Mouse (Mus musculus) regulatory T cell (primary cell): Measurements from ENCODE around the gene Thap12.

Source experiments
- in situ Hi-C: fragments of 300-600 bp; cut with MboI, MseI; formaldehyde crosslinking; loops from one replicate; pipeline ENCODE4 v1.15.1; 2025; ENCODE audit warnings: high pct_unique_total_duplicates

Thap12 gene

DNA sequence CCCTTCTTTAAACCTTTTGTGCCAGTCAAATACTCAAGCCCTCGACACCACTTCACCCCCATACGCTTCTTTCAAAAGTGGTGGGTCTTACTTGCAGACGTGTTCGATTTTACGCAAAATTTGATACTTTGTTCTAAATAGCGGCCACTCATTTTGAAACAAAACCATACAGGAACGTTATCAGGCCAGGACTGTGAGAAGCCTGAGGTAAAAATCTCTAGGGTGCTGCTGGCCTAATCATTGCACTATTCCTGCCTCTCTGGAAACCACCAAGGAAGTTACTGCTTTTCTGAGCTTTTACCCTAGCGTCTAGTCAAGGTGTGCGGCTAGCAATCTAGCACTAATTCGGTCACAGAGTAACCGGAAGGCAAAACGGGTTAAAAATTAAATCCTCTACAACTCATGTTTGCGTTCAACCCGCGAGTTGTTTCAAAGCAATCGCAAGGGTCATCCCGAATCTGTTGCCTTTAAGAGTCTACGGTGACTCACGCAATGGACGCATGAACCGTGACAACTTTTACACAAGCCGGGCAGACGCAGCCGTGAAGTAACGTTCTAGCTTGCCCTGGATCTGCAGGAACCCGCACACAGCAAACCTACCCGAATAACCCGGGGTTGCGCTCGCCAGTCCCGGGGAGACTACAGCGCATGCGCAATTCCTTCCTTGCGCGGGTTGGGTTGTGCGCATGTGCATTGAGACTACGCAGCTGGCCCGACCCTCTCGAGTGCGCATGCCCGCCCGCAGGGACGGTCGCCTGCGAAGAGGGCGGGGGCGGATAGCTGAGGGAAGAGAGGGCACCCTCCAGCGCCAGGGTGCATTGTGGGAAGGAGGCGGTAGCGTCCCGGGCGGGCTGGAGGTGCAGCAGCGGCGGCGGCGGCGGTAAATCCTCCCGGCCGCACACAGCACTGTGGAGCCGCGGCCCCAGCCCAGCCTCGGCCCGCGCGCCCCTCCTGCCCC lies at the start of gene Thap12:
Gene Thap12, plus strand, starts transcription at position 821 of the 958 bp plus-strand sequence.
- in situ Hi-C loops, result loop anchor here (25.0 kb wide), 1 partner anchor 90 kb away; no protein-coding TSS in a partner anchor

DNA sequence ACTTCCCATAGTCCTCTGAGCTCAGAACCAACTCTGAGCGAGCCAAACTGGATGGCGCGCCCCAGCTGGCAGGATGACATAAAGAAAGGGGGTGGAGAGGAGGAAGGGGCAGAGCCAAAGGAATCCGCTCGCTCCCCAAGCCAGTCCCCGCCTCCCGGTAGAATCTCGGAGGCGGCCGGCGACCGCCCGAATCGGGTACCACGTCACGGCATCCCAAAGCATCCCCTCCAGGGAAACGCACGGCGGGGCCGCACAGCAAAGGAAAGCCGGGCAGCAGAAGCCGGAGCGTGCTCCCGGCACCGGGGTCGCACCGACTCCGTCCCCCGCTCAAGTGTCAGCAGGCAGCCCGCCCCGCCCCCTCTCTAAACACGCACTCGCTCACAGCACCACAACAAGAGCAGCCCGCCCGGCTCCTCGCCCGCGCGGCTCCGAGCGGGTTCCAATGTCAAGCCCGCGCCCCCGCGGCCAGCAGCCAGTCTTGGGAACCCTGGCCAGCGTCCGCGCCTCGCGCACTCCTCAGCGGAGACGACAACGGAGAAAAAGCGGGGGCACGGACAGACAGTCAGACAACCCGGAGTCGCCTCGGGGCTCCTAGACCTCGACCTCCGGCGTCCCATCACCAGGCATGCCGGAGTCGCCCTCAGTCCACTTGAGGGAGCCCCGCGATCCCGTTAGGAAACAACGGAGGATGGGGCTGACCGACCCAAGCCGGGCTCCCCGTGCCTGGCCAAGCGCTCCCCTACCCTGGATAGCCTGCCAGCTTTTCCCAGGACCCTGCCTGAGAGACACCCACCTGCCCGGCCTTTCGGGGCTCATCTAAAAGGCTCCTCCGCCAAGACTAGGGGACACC lies 47.0 kb upstream of the Thap12 start:
- in situ Hi-C loops, result loop anchor here (5.0 kb wide), 1 partner anchor 36 kb away; no protein-coding TSS in a partner anchor

DNA sequence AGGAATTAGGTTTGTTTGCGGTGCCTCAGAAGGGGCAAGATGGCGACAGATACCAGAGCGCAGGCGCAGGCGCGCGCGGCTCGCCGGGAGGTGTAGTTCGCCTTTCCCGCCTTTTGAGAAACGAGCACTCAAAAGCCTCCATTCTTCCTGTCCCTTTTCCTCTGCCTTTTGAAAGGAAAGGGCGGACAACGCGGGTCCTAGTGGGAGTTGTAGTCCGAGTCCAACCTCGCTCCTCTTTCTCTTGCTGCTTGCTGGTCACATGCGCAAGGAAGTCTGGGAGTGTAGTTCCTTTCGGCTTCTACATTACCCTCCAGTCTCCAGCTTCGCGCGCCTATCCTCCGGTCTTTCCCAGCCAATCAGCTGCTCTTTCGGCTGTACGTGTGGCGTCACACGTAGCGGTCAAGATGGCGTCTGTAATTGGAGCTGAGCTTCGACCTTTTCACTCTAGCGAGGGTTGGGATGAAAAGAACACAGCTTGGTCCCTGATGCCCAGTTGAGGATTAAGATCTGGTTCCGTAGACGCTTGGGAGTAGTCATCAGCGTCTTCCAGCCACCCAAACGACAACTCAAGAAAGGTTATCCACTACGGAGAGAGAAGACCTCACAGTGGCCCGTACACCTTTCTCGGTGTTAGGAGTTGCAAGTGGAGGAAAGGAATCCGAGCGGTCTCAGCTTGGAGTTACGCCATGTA lies 46.2 kb upstream of the Thap12 start, which contains the start of gene Emsy:
Gene Emsy, minus strand, starts transcription at position 253 of the 691 bp plus-strand sequence.
- in situ Hi-C loops, result loop anchor here (5.0 kb wide), 1 partner anchor 36 kb away; no protein-coding TSS in a partner anchor

DNA sequence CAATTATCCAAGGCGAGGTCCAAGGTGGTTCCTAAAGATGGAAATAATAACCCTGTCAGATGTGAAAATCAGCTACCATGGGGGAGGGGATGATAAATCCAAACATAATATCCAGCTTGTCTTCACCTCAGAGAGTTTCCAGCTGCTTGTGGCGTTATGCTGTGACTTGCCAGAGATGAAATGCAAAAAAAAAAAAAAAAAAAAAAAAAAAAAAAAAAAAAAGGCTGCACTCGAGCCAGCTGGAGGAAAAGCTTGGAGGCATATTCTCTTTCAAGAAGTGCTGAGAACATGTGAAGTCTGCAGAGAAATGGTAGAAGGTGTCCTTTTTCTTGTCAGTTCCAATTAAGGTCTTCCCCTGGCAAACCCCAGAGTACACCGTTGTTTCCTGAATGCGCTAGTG lies 37.7 kb upstream of the Thap12 start:
- in situ Hi-C loops, result no loop called here

DNA sequence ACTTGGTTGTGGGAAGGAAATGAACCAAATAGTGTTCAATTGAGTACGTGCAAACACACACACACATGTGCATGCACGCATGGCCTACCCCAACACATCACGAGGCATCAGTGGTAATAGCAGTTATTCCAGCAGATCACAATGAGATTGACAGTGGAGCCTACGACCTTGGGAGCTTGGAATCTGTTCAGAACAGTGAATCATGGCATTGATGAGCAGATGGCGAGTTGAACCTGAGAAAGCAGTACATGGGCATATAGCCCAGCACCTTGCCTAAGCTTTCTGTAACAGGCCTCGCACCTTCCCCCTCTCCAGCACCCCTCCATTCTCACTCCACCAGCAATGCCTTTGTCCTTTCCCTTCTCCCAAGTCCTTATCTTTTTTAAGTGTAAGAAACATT lies 37.2 kb upstream of the Thap12 start:
- in situ Hi-C loops, result no loop called here

DNA sequence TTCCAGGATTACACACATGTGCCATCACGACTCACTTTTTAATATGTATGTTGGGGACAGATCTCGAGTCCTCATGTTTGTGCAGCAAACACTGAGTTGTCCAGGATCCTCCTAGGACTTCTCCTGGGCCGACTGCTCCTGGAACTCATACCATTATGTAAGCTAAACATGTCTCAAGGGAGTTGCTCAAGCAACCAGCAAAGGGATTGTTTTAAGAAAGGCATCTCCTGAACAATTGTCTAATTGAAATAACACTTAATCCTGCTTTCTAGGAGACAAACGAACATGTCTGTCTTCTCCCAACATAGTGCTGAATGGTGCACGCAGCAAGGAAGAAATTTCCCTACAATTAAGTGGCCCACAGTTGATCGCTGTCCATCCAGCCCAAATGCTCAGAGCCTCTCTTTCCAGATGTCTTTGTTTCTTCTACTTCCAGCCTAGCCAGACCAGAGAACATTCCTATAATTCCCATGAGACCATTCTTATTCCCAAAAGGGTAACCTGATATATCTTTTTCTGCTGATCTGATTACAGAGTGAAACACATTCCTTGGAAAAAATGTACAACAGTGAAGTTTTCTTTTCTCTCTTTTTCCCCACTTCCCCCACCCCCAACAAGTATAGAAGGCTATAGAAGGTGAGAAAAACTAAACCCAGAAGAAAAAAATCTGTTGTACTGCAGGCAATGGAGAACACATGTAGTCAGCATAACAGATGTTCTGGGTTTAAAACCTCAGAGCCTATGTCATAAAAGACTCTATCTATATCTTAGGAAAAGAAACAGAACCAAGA lies 34.8 kb upstream of the Thap12 start:
- in situ Hi-C loops, result no loop called here

DNA sequence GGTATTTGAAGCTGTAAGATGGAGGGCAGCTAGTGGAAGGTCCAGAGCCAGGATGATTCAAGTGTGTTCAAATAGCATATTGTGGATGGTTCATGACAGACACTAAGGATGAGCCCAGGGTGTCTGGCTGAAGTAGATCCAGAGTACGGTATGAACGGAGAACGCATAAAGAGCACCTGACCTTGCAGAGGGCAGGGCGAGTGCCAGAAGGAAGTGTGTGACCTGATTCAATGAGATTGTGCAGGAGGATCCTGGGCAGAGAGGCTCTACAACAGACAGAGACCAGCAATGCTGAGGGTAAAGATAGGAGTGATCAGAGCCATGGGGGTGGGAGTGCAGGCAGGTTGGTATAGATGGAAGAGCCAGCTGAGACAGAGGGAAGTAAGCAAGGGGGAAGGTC lies 32.1 kb upstream of the Thap12 start:
- in situ Hi-C loops, result loop anchor here (5.0 kb wide), 1 partner anchor 56 kb away; no protein-coding TSS in a partner anchor

DNA sequence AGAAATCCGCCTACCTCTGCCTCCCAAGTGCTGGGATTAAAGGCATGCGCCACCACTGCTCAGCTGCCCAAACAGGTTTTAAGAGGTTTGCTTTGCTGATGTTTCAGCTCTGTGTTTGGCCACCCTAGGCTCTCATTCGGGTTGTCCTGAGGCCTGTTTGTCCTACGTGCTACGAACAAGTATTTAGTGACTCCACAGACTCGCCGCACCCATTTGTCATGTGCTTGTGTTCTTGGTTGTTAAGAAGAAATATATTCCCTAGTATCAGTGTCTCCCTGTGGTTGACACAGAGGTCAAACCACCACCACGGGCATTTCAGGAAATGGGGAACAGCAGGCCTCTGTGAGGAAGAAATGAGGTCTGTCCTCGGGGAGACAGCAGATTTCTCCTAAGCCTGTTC lies 31.5 kb upstream of the Thap12 start:
- in situ Hi-C loops, result loop anchor here (5.0 kb wide), 1 partner anchor 56 kb away; no protein-coding TSS in a partner anchor

DNA sequence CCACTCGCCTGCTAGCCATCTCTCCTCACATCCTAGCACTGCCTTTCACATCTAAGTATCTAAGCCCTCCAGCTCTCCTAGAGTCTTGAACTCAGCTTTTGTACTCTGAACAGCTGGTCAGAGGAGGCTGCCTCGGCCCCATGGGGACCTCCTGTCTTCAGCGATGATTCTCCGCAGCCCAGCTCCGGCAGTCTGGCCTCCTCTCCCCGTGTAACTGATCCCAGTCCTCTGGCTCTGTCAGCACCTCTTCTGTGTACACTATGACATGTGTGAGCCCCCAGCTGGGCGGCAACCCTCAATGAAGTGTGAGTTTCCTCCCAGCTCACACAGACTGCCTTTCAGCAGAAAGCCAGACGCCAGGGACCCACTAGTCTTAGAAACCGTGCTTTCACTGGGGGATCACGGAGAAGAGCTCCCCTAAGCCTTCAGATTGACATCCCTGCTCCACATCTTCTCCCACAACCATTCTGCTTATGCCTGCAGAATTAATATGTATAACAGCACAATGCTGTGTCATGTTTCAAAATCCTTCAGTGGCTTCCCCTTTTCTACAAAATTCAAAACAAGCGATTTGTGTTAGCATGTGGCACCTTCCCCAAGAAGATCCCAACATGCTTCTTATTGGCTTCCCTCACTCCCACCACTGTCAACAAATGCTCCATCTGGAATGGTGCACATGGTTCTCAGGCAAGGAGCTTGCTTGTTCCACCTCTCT lies 30.5 kb upstream of the Thap12 start:
- in situ Hi-C loops, result loop anchor here (5.0 kb wide), 1 partner anchor 55 kb away; no protein-coding TSS in a partner anchor

DNA sequence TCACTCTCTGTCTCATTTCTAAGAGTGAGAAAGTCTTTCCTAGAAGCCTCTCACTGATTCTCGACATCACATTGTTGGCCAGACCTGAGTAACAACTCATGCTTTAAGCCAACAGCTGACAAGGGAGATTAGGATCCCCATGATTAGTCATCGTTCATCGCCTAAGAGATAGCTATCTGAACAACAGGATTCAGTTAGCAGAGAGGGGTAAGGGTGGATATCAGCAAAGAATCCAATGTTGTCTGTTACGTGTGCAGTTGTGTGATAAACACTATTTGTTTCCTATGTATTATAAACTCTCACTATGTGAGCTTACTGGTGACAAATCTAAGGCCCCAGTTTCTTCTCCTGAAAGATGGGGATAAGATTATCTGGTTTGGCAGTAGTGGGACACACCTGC lies 28.6 kb upstream of the Thap12 start:
- in situ Hi-C loops, result loop anchor here (5.0 kb wide), 1 partner anchor 53 kb away; no protein-coding TSS in a partner anchor

DNA sequence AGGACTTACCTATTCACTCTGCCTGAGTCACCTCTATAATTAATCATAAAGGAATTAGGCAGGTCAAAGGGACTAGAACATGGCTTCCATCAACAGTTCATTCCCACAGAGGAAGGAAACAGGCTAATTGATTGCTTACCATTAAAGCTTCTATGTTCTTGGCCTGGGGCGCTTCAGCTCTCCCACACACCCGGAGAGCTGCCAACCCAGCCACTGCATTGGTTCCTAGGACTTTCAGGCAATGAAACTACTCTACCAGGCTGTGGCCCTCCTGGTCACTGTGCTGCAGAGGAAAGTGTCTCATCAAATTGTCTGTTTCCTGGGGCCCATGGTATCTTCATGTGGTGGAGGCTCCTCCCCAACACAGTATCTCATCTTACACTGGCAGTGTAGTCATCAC lies 25.4 kb upstream of the Thap12 start:
- in situ Hi-C loops, result no loop called here

DNA sequence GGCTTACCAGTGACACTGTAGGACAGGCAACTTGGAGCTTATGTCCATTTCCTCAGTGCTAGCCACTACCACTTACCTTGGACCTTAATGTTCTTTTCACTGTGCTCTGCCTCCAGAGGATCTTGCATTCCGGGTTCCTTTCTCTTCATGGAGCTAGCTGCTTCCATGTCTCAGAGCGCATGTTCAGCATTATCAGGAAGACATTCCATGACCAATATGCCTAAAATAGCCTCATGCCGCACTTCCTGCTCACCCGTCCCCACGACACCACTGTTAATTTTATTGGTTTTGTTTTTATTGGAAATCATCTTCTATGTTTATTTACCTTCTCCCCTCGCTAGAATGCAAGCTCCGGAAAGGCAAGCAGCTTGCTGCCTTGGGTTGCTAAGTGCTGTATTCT lies 24.5 kb upstream of the Thap12 start:
- in situ Hi-C loops, result no loop called here

DNA sequence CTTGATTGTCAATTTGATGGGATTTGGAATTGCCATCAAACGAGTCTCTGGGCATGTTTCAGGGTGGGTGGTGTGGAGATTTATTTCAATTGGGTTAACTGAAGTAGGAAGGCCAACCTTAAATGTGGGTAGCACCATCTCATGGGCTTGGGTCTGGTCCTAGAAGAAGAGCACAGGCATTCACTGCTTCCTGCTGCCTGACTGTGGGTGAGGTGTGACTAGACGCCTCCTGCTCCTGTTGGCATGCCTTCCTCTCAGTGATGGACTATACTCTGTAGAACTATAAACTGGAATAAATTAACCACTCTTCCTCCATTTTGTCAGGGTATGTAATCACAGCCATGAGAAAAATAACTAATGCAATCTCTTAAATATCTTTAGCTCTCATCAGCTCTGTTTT lies 22.2 kb upstream of the Thap12 start:
- in situ Hi-C loops, result no loop called here

DNA sequence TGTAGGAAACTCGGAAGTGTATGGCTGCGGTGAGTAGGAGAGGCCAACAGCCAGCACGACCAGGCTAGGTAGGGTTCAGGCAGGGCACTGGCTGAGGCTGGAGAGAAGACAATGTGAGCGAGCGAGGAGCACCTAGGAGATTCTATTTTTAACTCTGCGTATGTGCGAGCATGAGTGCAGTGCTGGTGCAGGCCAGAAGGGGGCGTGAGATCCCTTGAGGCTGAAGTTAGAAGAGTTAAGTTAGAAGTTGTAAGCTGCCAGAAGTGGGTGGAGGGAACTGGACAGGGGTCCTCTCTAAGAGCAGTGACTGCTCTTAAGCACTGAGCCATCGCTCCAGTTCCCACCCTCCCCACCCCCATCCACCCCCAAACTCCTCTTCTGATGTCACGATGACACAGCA lies 20.1 kb upstream of the Thap12 start:
- in situ Hi-C loops, result no loop called here

DNA sequence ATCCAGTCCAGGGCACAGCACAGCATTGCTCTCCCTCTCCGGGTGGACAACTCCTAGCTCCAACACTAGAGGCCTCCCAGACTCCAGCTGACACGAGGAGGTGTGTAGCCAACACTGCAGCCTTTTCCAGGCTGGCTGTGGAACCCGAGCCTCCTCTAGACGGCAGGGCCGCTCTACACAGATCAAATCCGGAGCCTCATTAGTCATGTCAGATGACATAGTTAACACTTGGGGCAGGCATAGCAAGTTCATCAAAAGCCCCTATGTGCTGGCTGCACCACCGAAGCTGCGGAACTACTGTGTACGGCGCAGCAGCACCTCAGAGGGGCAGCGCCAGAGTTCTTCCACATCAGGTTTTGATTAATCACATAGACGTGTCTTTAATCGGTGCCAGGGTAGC lies 17.0 kb upstream of the Thap12 start:
- in situ Hi-C loops, result no loop called here

DNA sequence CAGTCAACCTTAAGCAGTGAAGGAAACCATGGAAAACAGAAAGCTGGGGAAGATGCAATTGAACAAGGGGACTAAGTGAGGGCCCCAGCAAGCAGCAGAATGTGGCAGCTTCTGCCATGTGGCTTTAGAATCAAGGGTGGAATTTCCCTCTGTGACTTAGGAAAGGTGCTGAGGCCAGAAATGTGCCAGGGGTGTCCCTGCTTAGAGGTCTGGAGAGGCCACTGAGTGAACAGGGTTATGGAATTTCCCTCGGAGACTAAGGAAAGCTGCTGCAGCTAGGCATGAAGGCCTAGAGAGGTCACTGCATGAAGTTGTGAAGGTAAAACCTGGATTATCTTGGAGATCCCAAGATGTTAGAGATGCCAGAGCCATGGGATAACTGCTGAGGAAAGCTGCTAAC lies 12.8 kb upstream of the Thap12 start:
- in situ Hi-C loops, result loop anchor here (5.0 to 10.0 kb wide), 2 partner anchors 33 to 205 kb away; partner anchors contain the start of genes Emsy and Lrrc32

DNA sequence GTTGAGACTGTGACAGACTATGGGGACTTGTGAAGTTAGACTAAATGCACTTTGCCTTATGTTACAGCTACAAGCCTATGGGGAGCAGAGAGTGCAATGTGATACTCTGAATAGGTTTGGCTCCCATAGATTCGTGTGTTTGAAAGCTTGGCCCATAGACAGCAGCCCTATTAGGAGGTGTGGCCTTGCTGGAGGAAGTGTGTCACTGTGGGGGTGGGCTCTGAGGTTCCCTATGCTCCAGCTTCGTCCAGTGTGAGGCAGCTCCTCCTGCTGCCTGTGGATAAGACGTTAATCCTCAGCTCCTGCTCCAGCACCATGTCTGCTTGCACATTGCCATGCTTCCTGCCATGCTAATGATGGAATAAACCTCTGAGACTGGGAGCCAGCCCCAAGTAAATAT lies 12.1 kb upstream of the Thap12 start:
- in situ Hi-C loops, result loop anchor here (5.0 to 10.0 kb wide), 2 partner anchors 34 to 206 kb away; partner anchors contain the start of genes Emsy and Lrrc32

DNA sequence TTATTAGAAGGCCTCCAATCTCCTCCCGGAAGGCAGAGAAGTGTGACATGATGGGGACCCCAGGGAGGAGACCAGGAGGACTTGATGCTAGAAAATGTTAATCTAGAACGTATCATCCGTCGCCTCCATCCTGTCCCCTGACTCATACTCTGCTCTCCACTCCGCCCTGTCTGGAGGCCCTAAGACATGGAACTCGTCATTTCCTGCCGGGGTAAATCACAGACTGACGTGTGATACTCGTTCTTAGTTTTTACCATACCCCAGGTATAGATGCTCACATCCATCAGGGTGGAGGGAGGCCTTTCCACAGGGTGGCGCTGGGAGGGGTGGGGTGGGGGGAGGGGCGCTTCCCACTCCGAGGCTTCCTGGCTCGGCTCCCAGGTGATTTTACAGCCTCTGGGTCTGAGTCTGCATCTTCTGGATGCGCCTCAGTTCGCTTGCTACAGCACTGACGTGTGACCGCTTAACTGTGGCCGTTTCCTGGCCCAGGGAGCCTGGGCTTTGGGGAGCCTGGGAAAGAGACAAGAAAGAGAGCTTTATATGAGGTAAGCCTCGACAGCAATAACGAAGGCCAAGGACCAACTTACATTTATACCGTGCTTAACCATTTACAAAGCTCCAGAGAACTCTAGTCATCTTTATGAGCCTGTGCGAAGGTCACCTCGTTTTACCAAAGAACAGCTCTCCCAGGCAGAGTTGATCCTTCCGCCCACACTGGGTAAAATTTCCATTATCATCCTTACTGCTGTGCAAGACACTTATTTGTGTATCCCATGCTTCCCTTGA lies 9.9 kb upstream of the Thap12 start:
- in situ Hi-C loops, result loop anchor here (5.0 to 10.0 kb wide), 2 partner anchors 36 to 208 kb away; partner anchors contain the start of genes Emsy and Lrrc32

DNA sequence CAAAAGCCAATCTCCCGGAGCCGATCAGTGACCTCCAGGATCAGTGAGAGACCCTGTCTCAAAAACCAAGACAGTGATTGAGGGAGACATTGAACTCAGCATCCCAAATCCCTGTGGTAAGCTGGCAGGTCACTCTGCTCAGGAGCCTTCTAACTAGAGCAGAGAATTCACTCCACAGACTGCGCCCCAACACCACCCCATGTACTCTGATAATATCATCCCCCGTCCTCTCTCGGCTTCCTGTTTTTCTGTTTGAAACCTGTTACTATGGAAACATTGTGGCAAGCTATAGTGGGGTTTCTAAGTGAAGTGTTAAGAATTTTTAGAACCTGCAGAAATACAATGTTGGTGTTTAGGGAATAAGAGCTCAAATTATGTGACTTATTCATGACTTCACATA lies 8.9 kb upstream of the Thap12 start:
- in situ Hi-C loops, result loop anchor here (5.0 to 10.0 kb wide), 2 partner anchors 37 to 209 kb away; partner anchors contain the start of genes Emsy and Lrrc32
